Mouse (Mus musculus): ENCODE measurements around the gene Rapgef2.

DNA sequence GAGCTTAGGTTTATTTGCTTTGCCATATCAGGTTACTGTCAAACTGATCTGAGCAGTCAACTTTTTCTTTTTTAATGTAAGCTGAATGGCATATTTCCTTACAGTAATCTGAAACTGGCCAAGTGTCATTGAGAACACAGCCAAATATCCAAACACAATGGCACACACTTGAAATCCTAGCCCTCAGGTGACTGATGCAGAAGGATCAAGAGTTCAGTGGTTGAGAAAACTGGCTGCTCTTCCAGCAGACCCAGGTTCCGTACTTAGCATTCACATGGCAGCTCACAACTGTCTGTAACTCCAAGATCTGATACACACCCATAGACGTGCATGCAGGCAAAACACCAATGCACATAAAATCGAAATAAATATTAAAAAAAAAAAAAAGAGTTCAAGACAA lies 243.3 kb downstream of the Rapgef2 start:
- TF ChIP-seq CTCF (IDR thresholded peaks at IDR 0.05; ENCODE audit: insufficient read depth, low read length) (no peak), POLR2A (IDR thresholded peaks at IDR 0.05; ENCODE audit: borderline replicate concordance, extremely low read depth, low read depth, low read length) (no peak)

Measured in lung, adult 2 months (tissue).